Mouse (Mus musculus): ENCODE measurements at regions not wholly inside any gene's neighbourhood (a gene's known extent, or its start where the extent isn't known, plus 50 kb on each side); places are given as distances from the start of the nearest gene placed in this dataset.

- TF ChIP-seq POLR2A (IDR thresholded peaks at IDR 0.05; ENCODE audit: control insufficient read depth, extremely low read depth, insufficient read depth, low read length, poor library complexity) (no peak), CTCF (IDR thresholded peaks at IDR 0.05; ENCODE audit: borderline replicate concordance, control insufficient read depth, extremely low read depth, insufficient read depth, low read length, poor library complexity) (no peak)
Observed at GRCm38 (mm10) chr14:15262996-15263395, 175.8 kb downstream of the Lrrc3b start.
